Mouse (Mus musculus) embryonic facial prominence, embryonic 15.5 days (tissue): ENCODE measurements around the gene Pgpep1. TPM values are rescaled to one million over a fixed set of nuclear protein-coding genes. Genes with fewer than 3 reads are reported as not detected.
A peak's percentile ranks its signal among the peaks of the same experiment; 100 is the strongest.

ENCODE experiments used
- ATAC-seq: fragments of 200-750 bp; cut with Nextera tagmentation; 2 replicates; pipeline ENCODE4 v1.8.0; 2017; ENCODE audit warnings: low read depth, moderate TSS enrichment; ENCODE audit not compliant: insufficient number of reproducible peaks, low FRiP score, low TSS enrichment
- H3K27ac ChIP-seq: fragments of 300-500 bp; sonication (generic); replicated peaks from 2 replicates; pipeline ENCODE4 v1.5.1; 2015; ENCODE audit warnings: mild to moderate bottlenecking, inconsistent platforms
- H3K27me3 ChIP-seq: fragments of 300-500 bp; sonication (generic); 2 replicates; pipeline ENCODE4 v1.6.1; 2015; ENCODE audit warnings: inconsistent platforms
- H3K36me3 ChIP-seq: fragments of 300-500 bp; sonication (generic); 2 replicates; pipeline ENCODE4 v1.6.1; 2015; ENCODE audit warnings: mild to moderate bottlenecking, inconsistent platforms
- H3K4me1 ChIP-seq: fragments of 300-500 bp; sonication (generic); 2 replicates; pipeline ENCODE4 v1.6.1; 2015; ENCODE audit warnings: inconsistent platforms
- H3K4me2 ChIP-seq: fragments of 300-500 bp; sonication (generic); replicated peaks from 2 replicates; pipeline ENCODE4 v1.6.1; 2015; ENCODE audit warnings: mild to moderate bottlenecking, inconsistent platforms
- H3K4me3 ChIP-seq: fragments of 300-500 bp; sonication (generic); replicated peaks from 2 replicates; pipeline ENCODE4 v1.5.1; 2015; ENCODE audit warnings: mild to moderate bottlenecking, inconsistent platforms
- H3K9ac ChIP-seq: fragments of 300-500 bp; sonication (generic); 2 replicates; pipeline ENCODE4 v1.6.1; 2015; ENCODE audit warnings: inconsistent platforms
- H3K9me3 ChIP-seq: fragments of 300-500 bp; sonication (generic); replicated peaks from 2 replicates; pipeline ENCODE4 v1.6.1; 2016; ENCODE audit warnings: inconsistent platforms
- WGBS: fragments of 180-500 bp; shearing (Covaris S2); methylation state at CpG from one replicate; pipeline ENCODE4 v1.1.7; 2015; 5-methylcytosine and 5-hydroxymethylcytosine counted together
- polyA plus RNA-seq: library from polyadenylated mRNA; unstranded; fragments of >200 nt; fragmentation: Nextera tagmentation; extraction: Ambion mirVana; gene quantifications from 2 replicates; pipeline ENCODE4 v1.2.1, GENCODE M21; 2015

Gene Pgpep1
- polyA plus RNA-seq, 1 experiment from 2014 or later: 56.6 TPM

- 81% methylated on average over 3 of the region's 3 CpGs for WGBS
- H3K9ac ChIP-seq: no peak within 1 kb of the TSS
- H3K9me3 ChIP-seq: no peaks in the 10 kb centered on the region
- no peak within 1 kb of the TSS for H3K4me3 ChIP-seq
- 0 out of 2 replicates have a peak, but pooled peaks cover 3% of the 10 kb centered on the region for H3K27me3 ChIP-seq
- H3K27ac ChIP-seq: no peak within 1 kb of the TSS
- H3K36me3 ChIP-seq: no peaks in the 10 kb centered on the region
- peaks cover 10% of the 10 kb centered on the region; the same call in 1 of the 2 replicates for H3K4me1 ChIP-seq
- ATAC-seq: no peak
- no peak within 1 kb of the TSS for H3K4me2 ChIP-seq
Observed at GRCm38 (mm10) chr8:70615894-70616293, 44.3 kb downstream of the Pgpep1 start, which contains the start of gene Lrrc25. TSS of gene Lrrc25 (plus strand) at chr8:70616155.

GRCm38 (mm10) chr8:70615281-70615680, 44.9 kb downstream of the Pgpep1 start:
- Histone ChIP-seq H3K9ac (no peak overlapping the region), H3K27me3 (0 out of 2 replicates have a peak, but pooled peaks cover under 1% of the 10 kb centered on the region), H3K4me1 (peaks cover 16% of the 10 kb centered on the region), H3K36me3 (no peaks in the 10 kb centered on the region), H3K4me2 (no peak overlapping the region), H3K9me3 (no peaks in the 10 kb centered on the region), H3K4me3 (no peak overlapping the region), H3K27ac (no peak overlapping the region)
- ATAC-seq: no peak
- 81% methylated on average over 8 of the region's 8 CpGs for WGBS

GRCm38 (mm10) chr8:70614469-70614868, 45.7 kb downstream of the Pgpep1 start:
- Histone ChIP-seq H3K4me3 (no peak overlapping the region), H3K9me3 (no peaks in the 10 kb centered on the region), H3K4me1 (peaks cover 24% of the 10 kb centered on the region), H3K27ac (no peak overlapping the region), H3K9ac (no peak overlapping the region), H3K36me3 (no peaks in the 10 kb centered on the region), H3K4me2 (no peak overlapping the region), H3K27me3 (no peaks in the 10 kb centered on the region)
- WGBS: 73% methylated on average over 5 of the region's 5 CpGs
- no peak for ATAC-seq

GRCm38 (mm10) chr8:70613763-70614162, 46.4 kb downstream of the Pgpep1 start:
- no peak overlapping the region for H3K4me3 ChIP-seq
- no peak for ATAC-seq
- H3K27me3 ChIP-seq: no peaks in the 10 kb centered on the region
- H3K9ac ChIP-seq: no peak overlapping the region
- 5% methylated on average over 1 of the region's 1 CpGs for WGBS
- no peak overlapping the region for H3K4me2 ChIP-seq
- H3K4me1 ChIP-seq: peaks cover 31% of the 10 kb centered on the region
- H3K9me3 ChIP-seq: no peaks in the 10 kb centered on the region
- H3K27ac ChIP-seq: no peak overlapping the region
- no peaks in the 10 kb centered on the region for H3K36me3 ChIP-seq

GRCm38 (mm10) chr8:70611849-70612248, 48.3 kb downstream of the Pgpep1 start:
- Histone ChIP-seq H3K4me1 (peaks cover 49% of the 10 kb centered on the region), H3K27ac (peak overlapping the region; percentile 98), H3K9ac (peak overlapping the region; percentile 51), H3K27me3 (no peaks in the 10 kb centered on the region), H3K36me3 (no peaks in the 10 kb centered on the region), H3K4me3 (peak overlapping the region; percentile 87), H3K9me3 (no peaks in the 10 kb centered on the region), H3K4me2 (peak overlapping the region; percentile 95)
- WGBS: under 1% methylated on average over 6 of the region's 6 CpGs
- ATAC-seq: no peak

GRCm38 (mm10) chr8:70610796-70611771, 49.1 kb downstream of the Pgpep1 start:
- peak overlapping the region; percentile 98 for H3K27ac ChIP-seq

GRCm38 (mm10) chr8:70609849-70610795, 50.1 kb downstream of the Pgpep1 start:
- Histone ChIP-seq H3K9ac (peak overlapping the region; percentile 51), H3K4me2 (peak overlapping the region; percentile 95), H3K36me3 (no peaks in the 10 kb centered on the region), H3K27ac (peak overlapping the region; percentile 98), H3K4me1 (peaks cover 62% of the 10 kb centered on the region), H3K9me3 (no peaks in the 10 kb centered on the region), H3K4me3 (peak overlapping the region; percentile 87), H3K27me3 (no peaks in the 10 kb centered on the region)
- WGBS: under 1% methylated on average over 40 of the region's 45 CpGs
- ATAC-seq: peak; percentile 76

More at GRCm38 (mm10) chr8:70610796-70611771, 49.1 kb downstream of the Pgpep1 start:
- H3K9ac ChIP-seq: peak overlapping the region; percentile 51
- no peaks in the 10 kb centered on the region for H3K27me3 ChIP-seq
- no peak for ATAC-seq
- H3K9me3 ChIP-seq: no peaks in the 10 kb centered on the region
- peaks cover 56% of the 10 kb centered on the region for H3K4me1 ChIP-seq
- under 1% methylated on average over 54 of the region's 54 CpGs for WGBS
- no peaks in the 10 kb centered on the region for H3K36me3 ChIP-seq
- H3K4me3 ChIP-seq: peak overlapping the region; percentile 87
- H3K4me2 ChIP-seq: peak overlapping the region; percentile 95

- peak; percentile 76 for ATAC-seq
- Histone ChIP-seq H3K9me3 (no peaks in the 10 kb centered on the region), H3K4me2 (peak overlapping the region; percentile 95), H3K36me3 (no peaks in the 10 kb centered on the region), H3K27ac (peak overlapping the region; percentile 98), H3K4me3 (peak overlapping the region; percentile 87), H3K9ac (peak overlapping the region; percentile 51), H3K4me1 (peaks cover 64% of the 10 kb centered on the region), H3K27me3 (no peaks in the 10 kb centered on the region)
- 1% methylated on average over 32 of the region's 39 CpGs for WGBS
Observed at GRCm38 (mm10) chr8:70609368-70609848, 50.8 kb downstream of the Pgpep1 start.

GRCm38 (mm10) chr8:70608749-70609367, 51.3 kb downstream of the Pgpep1 start, which contains the start of gene Ssbp4:
TSS of gene Ssbp4 (minus strand) at chr8:70608872.
- Histone ChIP-seq H3K27ac (peak within 1 kb of the TSS; percentile 98), H3K36me3 (no peaks in the 10 kb centered on the region), H3K4me3 (peak within 1 kb of the TSS; percentile 87), H3K27me3 (no peaks in the 10 kb centered on the region), H3K9ac (peak within 1 kb of the TSS; percentile 82), H3K9me3 (no peaks in the 10 kb centered on the region), H3K4me1 (peaks cover 64% of the 10 kb centered on the region), H3K4me2 (peak within 1 kb of the TSS; percentile 95)
- 3% methylated on average over 26 of the region's 26 CpGs for WGBS
- no peak for ATAC-seq

GRCm38 (mm10) chr8:70607898-70608748, 52.1 kb downstream of the Pgpep1 start:
- H3K27ac ChIP-seq: peak overlapping the region; percentile 98
- H3K27me3 ChIP-seq: no peaks in the 10 kb centered on the region
- H3K4me2 ChIP-seq: peak overlapping the region; percentile 95
- H3K36me3 ChIP-seq: no peaks in the 10 kb centered on the region
- 1% methylated on average over 84 of the region's 84 CpGs for WGBS
- peaks cover 64% of the 10 kb centered on the region for H3K4me1 ChIP-seq
- H3K9ac ChIP-seq: peak overlapping the region; percentile 82
- no peaks in the 10 kb centered on the region for H3K9me3 ChIP-seq
- ATAC-seq: no peak
- H3K4me3 ChIP-seq: peak overlapping the region; percentile 87
